Comparison of ENCODE assay signal across 8 mouse cellular contexts in the genomic region with DNA sequence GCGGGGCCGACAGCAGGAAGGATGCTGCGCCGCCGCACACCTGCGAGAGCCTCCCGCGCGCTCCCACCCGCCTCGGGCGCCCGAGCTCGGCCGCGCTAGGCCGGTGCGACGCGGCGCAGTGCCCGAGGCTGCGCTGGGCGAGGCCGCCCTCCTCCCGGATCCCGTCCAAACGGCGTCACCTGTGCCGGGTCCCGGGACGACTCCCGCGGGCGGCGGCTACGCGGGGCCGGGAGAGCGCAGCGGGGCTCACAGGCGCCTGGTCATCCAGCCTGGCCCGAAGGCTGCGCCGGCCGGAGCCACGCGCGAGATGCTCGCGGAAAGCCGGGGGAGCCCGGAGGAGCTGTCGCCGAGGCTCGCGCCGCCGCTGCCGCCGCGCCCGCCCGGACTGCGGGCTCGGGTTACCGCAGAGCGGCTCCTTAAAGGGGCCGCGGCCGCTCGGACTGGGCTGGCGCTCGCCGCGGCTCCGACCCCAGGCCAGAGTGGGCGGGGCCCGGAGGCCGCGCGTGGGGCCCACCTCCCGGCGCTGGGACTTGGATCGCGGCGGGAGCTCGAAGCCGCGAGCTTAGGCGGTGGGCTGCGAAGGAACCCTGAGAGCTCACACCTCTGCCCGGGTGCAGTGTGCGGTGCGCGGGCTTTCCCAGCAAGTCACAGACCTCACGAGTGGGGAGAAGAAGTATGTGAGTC. TPM values are rescaled to one million over a fixed set of nuclear protein-coding genes. Genes with fewer than 3 reads are reported as not detected.
DNase-seq lines count a peak whose midpoint lies in the region; ATAC-seq lines count a peak whose summit lies in the region.

No protein-coding gene starts in this region.

- ATAC-seq in activated CD4-positive, CD25-positive, alpha-beta regulatory T cell, adult 4 months, result peak; percentile 6
- peak; percentile 52 for ATAC-seq in granulocyte monocyte progenitor cell, adult 5-6 weeks (replicated peaks; ENCODE audit: poor library complexity, severe bottlenecking)
- peak; percentile 95 for ATAC-seq in kidney, embryonic 14.5 days (ENCODE audit: low FRiP score, low TSS enrichment)
- ATAC-seq in liver, embryonic 16.5 days (ENCODE audit: low read depth), result peak; percentile 77
- peak; percentile 93 for ATAC-seq in stomach, embryonic 16.5 days (ENCODE audit: insufficient read depth, low FRiP score)

- H3K4me3 ChIP-seq in kidney, embryonic 14.5 days (ENCODE audit: low read length), result peak overlapping the region; percentile 51
- H3K4me3 ChIP-seq in liver, embryonic 16.5 days (ENCODE audit: low read depth, low read length), result peak overlapping the region; percentile 94
- peak overlapping the region; percentile 62 for H3K4me3 ChIP-seq in stomach, embryonic 16.5 days (replicated peaks; ENCODE audit: low read length)

- under 1% methylated on average over 83 of the region's 97 CpGs for WGBS in kidney, embryonic 14.5 days
- under 1% methylated on average over 87 of the region's 97 CpGs for WGBS in liver, embryonic 16.5 days (ENCODE audit: insufficient replicate concordance)
- under 1% methylated on average over 97 of the region's 97 CpGs for WGBS in stomach, embryonic 16.5 days

- H3K36me3 ChIP-seq in kidney, embryonic 14.5 days (ENCODE audit: control insufficient read depth, insufficient read depth, low read length), result no peaks in the 10 kb centered on the region
- no peaks in the 10 kb centered on the region for H3K36me3 ChIP-seq in liver, embryonic 16.5 days (ENCODE audit: control insufficient read depth, insufficient read depth)
- H3K36me3 ChIP-seq in stomach, embryonic 16.5 days (ENCODE audit: control insufficient read depth, insufficient read depth, low read length), result no peaks in the 10 kb centered on the region

- peak overlapping the region; percentile 51 for H3K9ac ChIP-seq in kidney, embryonic 14.5 days (ENCODE audit: low read depth, low read length)
- H3K9ac ChIP-seq in liver, embryonic 16.5 days (ENCODE audit: low read depth, low read length), result peak overlapping the region; percentile 97
- H3K9ac ChIP-seq in stomach, embryonic 16.5 days (ENCODE audit: low read length), result peak overlapping the region; percentile 79

- H3K4me2 ChIP-seq in kidney, embryonic 14.5 days (replicated peaks; ENCODE audit: low read depth, low read length), result peak overlapping the region; percentile 81
- H3K4me2 ChIP-seq in liver, embryonic 16.5 days (ENCODE audit: low read depth, low read length), result peak overlapping the region; percentile 98
- peak overlapping the region; percentile 98 for H3K4me2 ChIP-seq in stomach, embryonic 16.5 days (ENCODE audit: low read depth, low read length)

- peak; percentile 22 to 38 for DNase-seq in B cell, adult 2 months
- DNase-seq in embryo, embryonic 9.5 days (ENCODE audit: extremely low spot score), result peak; percentile 70
- DNase-seq in neural tube, embryonic 10.5 days (ENCODE audit: extremely low spot score, low spot score), result peak; percentile 77

- no peaks in the 10 kb centered on the region for H3K9me3 ChIP-seq in kidney, embryonic 14.5 days (ENCODE audit: control insufficient read depth, low read length)
- H3K9me3 ChIP-seq in liver, embryonic 16.5 days (replicated peaks; ENCODE audit: control insufficient read depth, low read length), result no peaks in the 10 kb centered on the region
- no peaks in the 10 kb centered on the region for H3K9me3 ChIP-seq in stomach, embryonic 16.5 days (replicated peaks; ENCODE audit: control insufficient read depth, low read length)

- peaks cover 52% of the 10 kb centered on the region for H3K27me3 ChIP-seq in kidney, embryonic 14.5 days (ENCODE audit: control insufficient read depth, insufficient read depth, low read length)
- no peaks in the 10 kb centered on the region; the same call in none of the 2 replicates for H3K27me3 ChIP-seq in liver, embryonic 16.5 days (ENCODE audit: control insufficient read depth, insufficient read depth, low read depth, low read length)
- H3K27me3 ChIP-seq in stomach, embryonic 16.5 days (ENCODE audit: control insufficient read depth, insufficient read depth, low read length), result peaks cover 28% of the 10 kb centered on the region

- no peak overlapping the region for H3K27ac ChIP-seq in kidney, embryonic 14.5 days (ENCODE audit: low read depth, low read length)
- peak overlapping the region; percentile 92 for H3K27ac ChIP-seq in liver, embryonic 16.5 days (ENCODE audit: low read length)
- peak overlapping the region; percentile 22 for H3K27ac ChIP-seq in stomach, embryonic 16.5 days (ENCODE audit: low read length)

- no peaks in the 10 kb centered on the region for H3K4me1 ChIP-seq in kidney, embryonic 14.5 days (ENCODE audit: control insufficient read depth, insufficient read depth, low read length)
- peaks cover 68% of the 10 kb centered on the region for H3K4me1 ChIP-seq in liver, embryonic 16.5 days (ENCODE audit: control insufficient read depth, low read depth, low read length)
- peaks cover 12% of the 10 kb centered on the region; the same call in 1 of the 2 replicates for H3K4me1 ChIP-seq in stomach, embryonic 16.5 days (ENCODE audit: control insufficient read depth, insufficient read depth, low read length)

RNA-seq across cellular contexts. Expression of a gene that starts 20.2 kb away (rescaled TPM):
- polyA plus RNA-seq in activated CD4-positive, CD25-positive, alpha-beta regulatory T cell, adult 4 months (2017; shearing (Covaris generic)), result under 1 TPM in 1 of 2 experiments, not detected in 1; 0.11 TPM
- 0.04 TPM in 1 of 2 replicates, not detected in the other for total RNA-seq in granulocyte monocyte progenitor cell, adult 5-6 weeks (2014; fragmentation: Nextera tagmentation)
- 0.04 and 0.21 TPM in 2 replicates for total RNA-seq in granulocyte monocyte progenitor cell, adult 5-6 weeks (2017)
- polyA plus RNA-seq in kidney, embryonic 14.5 days (2014; fragmentation: Nextera tagmentation; extraction: Ambion mirVana), result 1.3 and 2.6 TPM in 2 replicates
- 12.8 and 15.2 TPM in 2 replicates for polyA plus RNA-seq in liver, embryonic 16.5 days (2015; fragmentation: Nextera tagmentation; extraction: Ambion mirVana)
- polyA plus RNA-seq in stomach, embryonic 16.5 days (2015; fragmentation: Nextera tagmentation; extraction: Ambion mirVana), result 1.9 and 2.3 TPM in 2 replicates

RNA-seq across cellular contexts. Expression of a gene that starts 28.9 kb away (rescaled TPM):
- polyA plus RNA-seq in activated CD4-positive, CD25-positive, alpha-beta regulatory T cell, adult 4 months (2017; shearing (Covaris generic)), result 10 to 100 TPM; 13.7 to 21.5 TPM
- total RNA-seq in granulocyte monocyte progenitor cell, adult 5-6 weeks (2014; fragmentation: Nextera tagmentation), result 20.4 and 28.5 TPM in 2 replicates
- 8.4 and 13.0 TPM in 2 replicates for total RNA-seq in granulocyte monocyte progenitor cell, adult 5-6 weeks (2017)
- polyA plus RNA-seq in kidney, embryonic 14.5 days (2014; fragmentation: Nextera tagmentation; extraction: Ambion mirVana), result 41.3 and 43.8 TPM in 2 replicates
- polyA plus RNA-seq in liver, embryonic 16.5 days (2015; fragmentation: Nextera tagmentation; extraction: Ambion mirVana), result 15.0 and 16.6 TPM in 2 replicates
- 43.2 and 45.8 TPM in 2 replicates for polyA plus RNA-seq in stomach, embryonic 16.5 days (2015; fragmentation: Nextera tagmentation; extraction: Ambion mirVana)

Comparison
In these comparisons a context has a peak if more than half of its experiments do, and no peak if none do; other contexts are left out.
1. ATAC-seq: peak in every context shown above with its lines; median percentile 95 in kidney, embryonic 14.5 days; 93 in stomach, embryonic 16.5 days; 77 in liver, embryonic 16.5 days; 52 in granulocyte monocyte progenitor cell, adult 5-6 weeks; 6 in activated CD4-positive, CD25-positive, alpha-beta regulatory T cell, adult 4 months.